ENCODE assay signal across 8 mouse cellular contexts in the genomic region with DNA sequence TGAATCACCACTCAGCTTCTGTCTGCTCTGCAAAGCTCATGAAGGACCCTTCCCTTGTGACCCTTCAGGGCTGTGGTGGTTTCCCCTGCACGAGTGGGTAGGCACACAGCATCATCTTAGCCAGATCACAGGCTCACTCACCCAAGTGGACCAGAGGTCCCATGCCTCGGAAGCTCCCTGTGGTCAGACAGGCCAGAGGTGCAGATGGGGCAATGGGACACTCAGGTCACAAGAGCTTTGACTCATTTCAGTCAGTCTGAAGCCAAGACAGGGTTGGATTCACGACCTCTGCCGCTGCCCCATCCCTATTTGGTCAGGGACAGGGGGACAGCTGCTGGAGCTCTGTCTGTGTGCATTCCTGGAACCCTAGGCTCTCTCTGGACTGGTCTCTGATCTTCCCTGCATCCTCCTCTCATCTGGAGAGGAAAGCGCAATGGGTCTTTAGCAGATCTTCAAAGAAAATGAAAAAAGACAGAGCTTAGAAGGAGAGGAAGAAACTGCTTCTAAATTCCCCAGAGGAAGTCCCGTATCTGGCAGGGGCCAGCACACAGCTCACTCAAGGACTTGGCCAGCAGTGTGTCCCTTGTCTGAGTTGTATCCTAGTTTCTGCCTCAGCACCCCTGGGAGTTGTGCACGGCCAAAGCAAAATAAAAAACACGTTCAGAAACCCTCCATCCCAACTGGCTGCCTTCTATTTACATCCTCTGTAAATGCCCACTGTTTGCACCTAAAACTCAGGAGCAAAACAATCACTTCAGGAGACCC. TPM values are rescaled to one million over a fixed set of nuclear protein-coding genes. Genes with fewer than 3 reads are reported as not detected.
DNase-seq lines count a peak whose midpoint lies in the region; ATAC-seq lines count a peak whose summit lies in the region.

No protein-coding gene starts in this region.

- H3K36me3 ChIP-seq in heart, embryonic 12.5 days, result 0 out of 2 replicates have a peak, but pooled peaks cover 4% of the 10 kb centered on the region
- H3K36me3 ChIP-seq in limb, embryonic 13.5 days, result no peaks in the 10 kb centered on the region

- H3K27me3 ChIP-seq in heart, embryonic 12.5 days (replicated peaks), result peaks cover 45% of the 10 kb centered on the region
- peaks cover 57% of the 10 kb centered on the region for H3K27me3 ChIP-seq in limb, embryonic 13.5 days

- peak overlapping the region; percentile 37 for H3K4me3 ChIP-seq in heart, embryonic 12.5 days
- peak overlapping the region; percentile 39 for H3K4me3 ChIP-seq in limb, embryonic 13.5 days

- DNase-seq in 3134 (ENCODE audit: extremely low read depth, insufficient read length, low spot score), result peak; percentile 50
- peak; percentile 21 for DNase-seq in Muller cell, postnatal 12 days (ENCODE audit: inconsistent ontology term)
- no peak for DNase-seq in right cerebral cortex, postnatal 14 days
- DNase-seq in left cerebral cortex, adult 11 months (ENCODE audit: low spot score), result no peak
- no peak for DNase-seq in cerebellum, postnatal 25 days

- H3K9me3 ChIP-seq in heart, embryonic 12.5 days (replicated peaks), result peaks cover 6% of the 10 kb centered on the region
- H3K9me3 ChIP-seq in limb, embryonic 13.5 days, result peaks cover 7% of the 10 kb centered on the region

- H3K4me2 ChIP-seq in heart, embryonic 12.5 days, result peak overlapping the region; percentile 74
- H3K4me2 ChIP-seq in limb, embryonic 13.5 days (replicated peaks), result peak overlapping the region; percentile 70

- no peak overlapping the region for H3K27ac ChIP-seq in heart, embryonic 12.5 days (ENCODE audit: poor library complexity, severe bottlenecking)
- no peak overlapping the region for H3K27ac ChIP-seq in limb, embryonic 13.5 days

- H3K9ac ChIP-seq in heart, embryonic 12.5 days, result peak overlapping the region; percentile 67
- H3K9ac ChIP-seq in limb, embryonic 13.5 days, result peak overlapping the region; percentile 45

- 22% methylated on average over 8 of the region's 8 CpGs for WGBS in heart, embryonic 12.5 days
- 28% methylated on average over 8 of the region's 8 CpGs for WGBS in limb, embryonic 13.5 days

- ATAC-seq in heart, embryonic 12.5 days (ENCODE audit: insufficient number of reproducible peaks, low FRiP score), result no peak
- no peak for ATAC-seq in limb, embryonic 13.5 days (ENCODE audit: low FRiP score, low read depth)
- ATAC-seq in megakaryocyte-erythroid progenitor cell, adult 5-6 weeks (replicated peaks; ENCODE audit: low FRiP score, low TSS enrichment, poor library complexity, severe bottlenecking), result no peak

- H3K4me1 ChIP-seq in heart, embryonic 12.5 days (replicated peaks), result peaks cover 43% of the 10 kb centered on the region
- H3K4me1 ChIP-seq in limb, embryonic 13.5 days, result peaks cover 38% of the 10 kb centered on the region

RNA-seq across cellular contexts. Expression of a gene that starts 0.8 kb away (rescaled TPM):
- polyA plus RNA-seq in heart, embryonic 12.5 days (2016; fragmentation: Nextera tagmentation; extraction: Ambion mirVana), result 1.5 and 1.6 TPM in 2 replicates
- polyA plus RNA-seq in limb, embryonic 13.5 days (2015; fragmentation: Nextera tagmentation; extraction: Ambion mirVana), result 1.8 and 2.1 TPM in 2 replicates
- not detected in 2 replicates for total RNA-seq in megakaryocyte-erythroid progenitor cell, adult 5-6 weeks (2014; fragmentation: Nextera tagmentation)
- total RNA-seq in megakaryocyte-erythroid progenitor cell, adult 5-6 weeks (2017), result not detected in 2 replicates

RNA-seq across cellular contexts. Expression of a gene that starts 40.6 kb away (rescaled TPM):
- not detected in 2 replicates for polyA plus RNA-seq in heart, embryonic 12.5 days (2016; fragmentation: Nextera tagmentation; extraction: Ambion mirVana)
- 0.22 TPM in 1 of 2 replicates, not detected in the other for polyA plus RNA-seq in limb, embryonic 13.5 days (2015; fragmentation: Nextera tagmentation; extraction: Ambion mirVana)
- total RNA-seq in megakaryocyte-erythroid progenitor cell, adult 5-6 weeks (2014; fragmentation: Nextera tagmentation), result not detected in 2 replicates
- not detected in 2 replicates for total RNA-seq in megakaryocyte-erythroid progenitor cell, adult 5-6 weeks (2017)

Comparison
In these comparisons a context has a peak if more than half of its experiments do, and no peak if none do; other contexts are left out.
1. DNase-seq: peak in 3134 (single experiment) and Muller cell, postnatal 12 days (single experiment); none in right cerebral cortex, postnatal 14 days (single experiment), left cerebral cortex, adult 11 months (single experiment) and cerebellum, postnatal 25 days (0 of 2).